In genomic region chr14:30129378-30129777, GRCm38 (mm10) we compare ENCODE assay signal across 9 mouse cellular contexts.
DNase-seq lines count a peak whose midpoint lies in the region; ATAC-seq and TF ChIP-seq lines count a peak whose summit lies in the region.
"Had no signal": no experiment of that assay in that cellular context is flagged by ENCODE, and none has a peak within 500 bp of the region (broad histone marks: within the 10 kb centered on the region; RNA-seq: fewer than 3 reads in every experiment).

No protein-coding gene starts in this region.

- H3K27me3 ChIP-seq in midbrain, embryonic 11.5 days (ENCODE audit: control insufficient read depth, insufficient read depth, low read length), result no peaks in the 10 kb centered on the region
- no peaks in the 10 kb centered on the region for H3K27me3 ChIP-seq in midbrain, embryonic 13.5 days
- no peaks in the 10 kb centered on the region for H3K27me3 ChIP-seq in hindbrain, postnatal 0 days (ENCODE audit: insufficient read depth, low read length)
- H3K27me3 ChIP-seq: heart, embryonic 15.5 days had no signal

- no peaks in the 10 kb centered on the region for H3K9me3 ChIP-seq in midbrain, embryonic 11.5 days (ENCODE audit: control insufficient read depth, low read length)
- no peaks in the 10 kb centered on the region for H3K9me3 ChIP-seq in midbrain, embryonic 13.5 days
- H3K9me3 ChIP-seq in hindbrain, postnatal 0 days (ENCODE audit: low read length), result no peaks in the 10 kb centered on the region
- H3K9me3 ChIP-seq: heart, embryonic 15.5 days had no signal

- H3K4me1 ChIP-seq in midbrain, embryonic 11.5 days (ENCODE audit: control insufficient read depth, insufficient read depth, low read length), result peaks cover 2% of the 10 kb centered on the region; the same call in 1 of the 2 replicates
- H3K4me1 ChIP-seq in midbrain, embryonic 13.5 days (replicated peaks), result no peaks in the 10 kb centered on the region
- H3K4me1 ChIP-seq in hindbrain, postnatal 0 days (ENCODE audit: insufficient read depth, low read length), result no peaks in the 10 kb centered on the region

- H3K4me3 ChIP-seq in midbrain, embryonic 11.5 days (ENCODE audit: low read depth, low read length), result no peak overlapping the region
- no peak overlapping the region for H3K4me3 ChIP-seq in midbrain, embryonic 13.5 days (replicated peaks)
- H3K4me3 ChIP-seq in hindbrain, postnatal 0 days (ENCODE audit: low read length), result no peak overlapping the region
- H3K4me3 ChIP-seq: heart, embryonic 15.5 days had no signal

- H3K36me3 ChIP-seq in midbrain, embryonic 11.5 days (ENCODE audit: control insufficient read depth, insufficient read depth, low read length), result no peaks in the 10 kb centered on the region
- no peaks in the 10 kb centered on the region; the same call in 1 of the 2 replicates for H3K36me3 ChIP-seq in midbrain, embryonic 13.5 days
- 0 out of 2 replicates have a peak, but pooled peaks cover 5% of the 10 kb centered on the region for H3K36me3 ChIP-seq in hindbrain, postnatal 0 days (ENCODE audit: insufficient read depth, low read length)
- H3K36me3 ChIP-seq: heart, embryonic 15.5 days had no signal

- H3K9ac ChIP-seq in midbrain, embryonic 11.5 days (ENCODE audit: low read length), result no peak overlapping the region
- H3K9ac ChIP-seq in midbrain, embryonic 13.5 days (replicated peaks), result no peak overlapping the region
- no peak overlapping the region for H3K9ac ChIP-seq in hindbrain, postnatal 0 days (replicated peaks; ENCODE audit: low read length)
- H3K9ac ChIP-seq: heart, embryonic 15.5 days had no signal

- no peak overlapping the region for H3K4me2 ChIP-seq in midbrain, embryonic 11.5 days
- H3K4me2 ChIP-seq in midbrain, embryonic 13.5 days (replicated peaks), result no peak overlapping the region
- no peak overlapping the region for H3K4me2 ChIP-seq in hindbrain, postnatal 0 days (ENCODE audit: low read depth, low read length)
- H3K4me2 ChIP-seq: heart, embryonic 15.5 days had no signal

- H3K27ac ChIP-seq in midbrain, embryonic 11.5 days (ENCODE audit: low read depth, low read length), result no peak overlapping the region
- no peak overlapping the region for H3K27ac ChIP-seq in midbrain, embryonic 13.5 days
- H3K27ac ChIP-seq in hindbrain, postnatal 0 days, result no peak overlapping the region
- H3K27ac ChIP-seq: heart, embryonic 15.5 days had no signal

- no peak for ATAC-seq in midbrain, embryonic 11.5 days (ENCODE audit: low FRiP score)
- ATAC-seq in midbrain, embryonic 13.5 days, result no peak
- ATAC-seq in hindbrain, postnatal 0 days, result peak; percentile 41; the same call in 1 of the 2 replicates

- 34% methylated on average over 9 of the region's 9 CpGs for WGBS in midbrain, embryonic 11.5 days
- WGBS in midbrain, embryonic 13.5 days, result 37% methylated on average over 9 of the region's 9 CpGs
- 33% methylated on average over 9 of the region's 9 CpGs for WGBS in hindbrain, postnatal 0 days

- TF ChIP-seq CTCF in hindbrain, postnatal 0 days (IDR thresholded peaks at IDR 0.05; ENCODE audit: low read depth), result peak; percentile 77

- peak; percentile 23 to 38 for DNase-seq in cerebellum, adult 18-20 months
- DNase-seq in cerebellum, adult 9-11 months, result no peak
- DNase-seq in midbrain, embryonic 11.5 days (ENCODE audit: low spot score, missing footprints), result peak; percentile 83
- DNase-seq in c-Kit-positive CD71-positive TER-119-negative erythroid progenitor cells, embryonic 14.5 days (ENCODE audit: low read depth), result peak; percentile 32
- peak; percentile 60 for DNase-seq in hindbrain, postnatal 0 days (ENCODE audit: low spot score)
- DNase-seq in mesoderm, embryonic 11.5 days (ENCODE audit: low read depth, low spot score), result peak; percentile 56
- DNase-seq in layer of hippocampus, adult 8-10 months (ENCODE audit: low spot score in 2 of 2), result no peak

Comparison
In these comparisons a context has a peak if more than half of its experiments do, and no peak if none do; other contexts are left out.
1. DNase-seq: peak in cerebellum, adult 18-20 months (2 of 2), midbrain, embryonic 11.5 days (single experiment), c-Kit-positive CD71-positive TER-119-negative erythroid progenitor cells, embryonic 14.5 days (single experiment), hindbrain, postnatal 0 days (single experiment) and mesoderm, embryonic 11.5 days (single experiment); none in cerebellum, adult 9-11 months (single experiment) and layer of hippocampus, adult 8-10 months (0 of 2).